ENCODE assay signal across 16 mouse cellular contexts in the genomic region with DNA sequence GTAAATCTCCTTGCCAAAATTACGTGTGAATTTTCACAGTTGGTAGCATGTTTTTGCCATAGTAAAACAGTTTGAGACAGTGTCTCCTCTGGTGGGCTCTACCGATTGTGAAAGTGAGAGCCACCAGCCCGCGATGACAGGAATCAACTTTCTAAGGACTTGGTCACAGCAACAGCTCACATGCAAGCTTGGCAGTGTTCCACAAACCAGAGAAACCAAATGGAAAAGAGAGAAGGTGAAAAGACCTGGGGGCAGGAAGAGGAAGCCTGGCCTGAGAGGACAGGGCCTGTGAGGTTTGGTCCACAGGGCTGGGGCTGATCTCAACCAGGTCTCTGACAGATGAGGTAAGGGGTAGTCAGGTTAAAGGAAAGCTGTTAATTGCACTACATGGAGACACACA.
"Had no signal": no experiment of that assay in that cellular context is flagged by ENCODE, and none has a peak within 500 bp of the region (broad histone marks: within the 10 kb centered on the region; RNA-seq: fewer than 3 reads in every experiment).

No protein-coding gene starts in this region.

- ATAC-seq: midbrain, embryonic 15.5 days had no signal

- H3K27me3 ChIP-seq: liver, embryonic 13.5 days; midbrain, embryonic 12.5 days; midbrain, embryonic 15.5 days; neural tube, embryonic 12.5 days; neural tube, embryonic 15.5 days; stomach, embryonic 15.5 days had no signal

- H3K4me2 ChIP-seq: liver, embryonic 13.5 days; midbrain, embryonic 12.5 days; midbrain, embryonic 15.5 days; neural tube, embryonic 12.5 days; neural tube, embryonic 15.5 days; stomach, embryonic 15.5 days had no signal

- DNase-seq: kidney, postnatal 25 days; layer of hippocampus, adult 9-11 months; liver, embryonic 13.5 days; lung, adult 2 months; lung, postnatal 14 days; lung, postnatal 4 days; right cerebral cortex, postnatal 25 days; spleen, adult 18-20 months; thymus, postnatal 25 days had no signal

- H3K4me1 ChIP-seq: midbrain, embryonic 12.5 days; midbrain, embryonic 15.5 days; neural tube, embryonic 12.5 days; neural tube, embryonic 15.5 days; stomach, embryonic 15.5 days had no signal

- H3K9ac ChIP-seq: liver, embryonic 13.5 days; midbrain, embryonic 12.5 days; midbrain, embryonic 15.5 days; neural tube, embryonic 12.5 days; neural tube, embryonic 15.5 days; stomach, embryonic 15.5 days had no signal

- H3K9me3 ChIP-seq: liver, embryonic 13.5 days; midbrain, embryonic 12.5 days; midbrain, embryonic 15.5 days; neural tube, embryonic 12.5 days; neural tube, embryonic 15.5 days; stomach, embryonic 15.5 days had no signal

- H3K4me3 ChIP-seq: layer of hippocampus, adult 2 months; liver, embryonic 13.5 days; midbrain, embryonic 12.5 days; midbrain, embryonic 15.5 days; neural tube, embryonic 12.5 days; neural tube, embryonic 15.5 days; stomach, embryonic 15.5 days had no signal

- H3K27ac ChIP-seq: kidney, postnatal 0 days; layer of hippocampus, adult 2 months; liver, embryonic 13.5 days; midbrain, embryonic 12.5 days; midbrain, embryonic 15.5 days; neural tube, embryonic 12.5 days; neural tube, embryonic 15.5 days; stomach, embryonic 15.5 days had no signal

- H3K36me3 ChIP-seq: midbrain, embryonic 12.5 days; midbrain, embryonic 15.5 days; neural tube, embryonic 12.5 days; neural tube, embryonic 15.5 days; stomach, embryonic 15.5 days had no signal
